Mouse (Mus musculus): ENCODE measurements at regions not wholly inside any gene's neighbourhood (a gene's known extent, or its start where the extent isn't known, plus 50 kb on each side); places are given as distances from the start of the nearest gene placed in this dataset.

GRCm38 (mm10) chr3:136376893-136377292, 51.0 kb upstream of the Bank1 start:
- TF ChIP-seq MEF2A (IDR thresholded peaks at IDR 0.05; ENCODE audit: borderline replicate concordance, low read depth, low read length) (no peak), POLR2A (IDR thresholded peaks at IDR 0.05; ENCODE audit: low read depth, low read length) (no peak), MXI1 (IDR thresholded peaks at IDR 0.05; ENCODE audit: low read depth, low read length) (no peak), ZKSCAN1 (IDR thresholded peaks at IDR 0.05; ENCODE audit: borderline replicate concordance, low read depth, low read length) (no peak), SMC3 (IDR thresholded peaks at IDR 0.05; ENCODE audit: low read depth, low read length) (no peak), JUN (IDR thresholded peaks at IDR 0.05; ENCODE audit: insufficient read depth, low read depth, low read length) (no peak), CTCF (conservative IDR thresholded peaks at IDR 0.05 in 1 of 2, IDR thresholded peaks at IDR 0.05 in 1 of 2; ENCODE audit: low read depth in 2 of 2, low read length in 2 of 2) (no peak), HCFC1 (IDR thresholded peaks at IDR 0.05; ENCODE audit: low read depth, low read length) (no peak)

Measured in CH12.LX (cell line).